Mouse (Mus musculus): ENCODE measurements around the gene Krtap4-8.
"Not testable (repeated sequence)": the region's sequence is repeated elsewhere in the genome, so short reads cannot be mapped to it uniquely, and the experiment has no call there.

The Krtap4-8 gene

DNA sequence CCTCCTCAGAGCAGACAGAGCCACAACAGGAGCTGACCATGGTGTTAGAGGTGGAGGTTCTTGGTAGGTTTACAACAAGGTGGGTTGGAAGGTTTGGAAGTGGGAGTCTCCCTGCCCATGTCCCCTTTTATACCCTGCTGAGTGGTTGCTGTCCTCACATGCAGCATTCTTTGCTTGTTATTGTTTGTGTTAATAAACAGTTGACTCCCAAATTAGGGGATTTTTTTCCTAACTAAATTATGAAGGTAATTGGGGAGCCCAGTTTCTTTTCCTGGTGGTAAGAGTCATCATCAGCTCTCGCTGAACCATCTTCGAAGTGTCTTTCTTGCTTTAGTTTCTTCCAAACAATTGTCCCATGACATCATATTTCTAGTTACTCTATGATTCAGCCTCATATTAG, at the start of gene Krtap4-8:
TSS of gene Krtap4-8 (minus strand) at position 101 of the 400 bp plus-strand sequence.
- no peak for DNase-seq

DNA sequence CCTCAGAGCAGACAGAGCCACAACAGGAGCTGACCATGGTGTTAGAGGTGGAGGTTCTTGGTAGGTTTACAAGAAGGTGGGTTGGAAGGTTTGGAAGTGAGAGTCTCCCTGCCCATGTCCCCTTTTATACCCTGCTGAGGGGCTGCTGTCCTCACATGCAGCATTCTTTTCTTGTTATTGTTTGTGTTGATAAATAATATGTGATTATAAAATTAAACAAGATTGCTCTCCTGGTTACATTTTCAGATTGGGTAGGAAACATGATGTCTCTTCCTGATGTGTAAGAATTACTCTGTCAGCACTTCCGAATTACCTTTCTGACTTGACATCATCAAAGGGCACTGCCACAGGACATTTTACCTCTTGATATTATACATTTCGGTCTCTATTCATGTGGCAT, 35.1 kb upstream of the Krtap4-8 start, which contains the start of gene Gm11564:
TSS of gene Gm11564 (minus strand) at position 101 of the 400 bp plus-strand sequence.
- DNase-seq: not testable (repeated sequence)

DNA sequence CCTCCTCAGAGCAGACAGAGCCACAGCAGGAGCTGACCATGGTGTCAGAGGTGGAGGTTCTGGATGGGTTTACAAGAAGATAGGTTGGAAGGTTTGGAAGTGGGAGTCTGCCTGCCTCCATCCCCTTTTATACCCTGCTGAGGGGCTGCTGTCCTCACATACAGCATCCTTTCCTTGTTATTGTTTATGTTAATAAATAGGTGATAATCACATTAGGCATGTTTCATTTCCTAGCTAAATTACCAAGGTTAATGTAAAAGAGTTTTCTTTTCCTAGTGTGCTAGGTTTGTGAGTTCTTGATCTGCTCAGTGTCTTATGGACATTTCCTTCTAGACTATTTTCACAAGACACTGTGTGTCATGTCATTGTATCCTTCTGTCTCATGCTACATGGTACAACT, 29.3 kb upstream of the Krtap4-8 start, which contains the start of gene Krtap4-13:
TSS of gene Krtap4-13 (minus strand) at position 101 of the 400 bp plus-strand sequence.
- not testable (repeated sequence) for DNase-seq

DNA sequence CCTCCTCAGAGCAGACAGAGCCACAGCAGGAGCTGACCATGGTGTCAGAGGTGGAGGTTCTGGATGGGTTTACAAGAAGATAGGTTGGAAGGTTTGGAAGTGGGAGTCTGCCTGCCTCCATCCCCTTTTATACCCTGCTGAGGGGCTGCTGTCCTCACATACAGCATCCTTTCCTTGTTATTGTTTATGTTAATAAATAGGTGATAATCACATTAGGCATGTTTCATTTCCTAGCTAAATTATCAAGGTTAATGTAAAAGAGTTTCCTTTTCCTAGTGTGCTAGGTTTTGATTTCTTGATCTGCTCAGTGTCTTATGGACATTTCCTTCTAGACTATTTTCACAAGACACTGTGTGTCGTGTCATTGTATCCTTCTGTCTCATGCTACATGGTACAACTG, 23.8 kb upstream of the Krtap4-8 start, which contains the start of gene Gm11554:
TSS of gene Gm11554 (minus strand) at position 101 of the 400 bp plus-strand sequence.
- DNase-seq: not testable (repeated sequence)

DNA sequence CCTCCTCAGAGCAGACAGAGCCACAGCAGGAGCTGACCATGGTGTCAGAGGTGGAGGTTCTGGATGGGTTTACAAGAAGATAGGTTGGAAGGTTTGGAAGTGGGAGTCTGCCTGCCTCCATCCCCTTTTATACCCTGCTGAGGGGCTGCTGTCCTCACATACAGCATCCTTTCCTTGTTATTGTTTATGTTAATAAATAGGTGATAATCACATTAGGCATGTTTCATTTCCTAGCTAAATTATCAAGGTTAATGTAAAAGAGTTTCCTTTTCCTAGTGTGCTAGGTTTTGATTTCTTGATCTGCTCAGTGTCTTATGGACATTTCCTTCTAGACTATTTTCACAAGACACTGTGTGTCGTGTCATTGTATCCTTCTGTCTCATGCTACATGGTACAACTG, 18.3 kb upstream of the Krtap4-8 start, which contains the start of gene Gm11569:
TSS of gene Gm11569 (minus strand) at position 101 of the 400 bp plus-strand sequence.
- DNase-seq: not testable (repeated sequence)

DNA sequence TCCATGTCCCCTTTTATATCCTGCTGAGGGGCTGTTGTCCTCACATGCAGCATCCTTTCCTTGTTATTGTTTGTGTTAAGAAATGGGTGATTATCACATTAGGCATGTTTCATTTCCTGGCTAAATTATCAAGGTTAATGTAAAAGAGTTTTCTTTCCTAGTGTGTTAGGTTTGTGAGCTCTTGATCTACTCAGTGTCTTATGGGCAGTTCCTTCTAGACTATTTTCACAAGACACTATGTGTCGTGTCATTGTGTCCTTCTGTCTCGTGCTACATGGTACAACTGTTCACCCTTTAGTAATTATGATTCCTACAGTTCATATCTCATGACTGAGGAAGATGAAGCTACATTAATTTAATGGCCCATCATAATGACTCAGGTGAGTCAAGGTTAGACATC, 12.9 kb upstream of the Krtap4-8 start, which contains the start of gene Gm11596:
TSS of gene Gm11596 (minus strand) at position 101 of the 400 bp plus-strand sequence.
- DNase-seq: no peak

DNA sequence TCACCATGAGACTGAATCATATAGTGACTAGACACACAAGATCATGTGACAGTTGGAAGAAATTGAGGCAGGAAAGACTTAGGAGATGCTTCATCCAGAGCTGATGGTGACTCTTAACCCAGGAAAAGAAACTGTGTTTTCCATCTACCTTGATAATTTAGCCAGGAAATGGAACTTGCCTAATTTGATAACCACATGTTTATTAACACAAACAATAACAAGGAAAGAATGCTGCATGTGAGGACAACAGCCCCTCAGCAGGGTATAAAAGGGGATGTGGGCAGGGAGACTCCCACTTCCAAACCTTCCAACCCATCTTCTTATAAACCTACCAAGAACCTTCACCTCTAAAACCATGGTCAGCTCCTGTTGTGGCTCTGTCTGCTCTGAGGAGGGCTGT, 4.4 kb upstream of the Krtap4-8 start, which contains the start of gene Krtap4-9:
TSS of gene Krtap4-9 (plus strand) at position 301 of the 400 bp plus-strand sequence.
- not testable (repeated sequence) for DNase-seq

DNA sequence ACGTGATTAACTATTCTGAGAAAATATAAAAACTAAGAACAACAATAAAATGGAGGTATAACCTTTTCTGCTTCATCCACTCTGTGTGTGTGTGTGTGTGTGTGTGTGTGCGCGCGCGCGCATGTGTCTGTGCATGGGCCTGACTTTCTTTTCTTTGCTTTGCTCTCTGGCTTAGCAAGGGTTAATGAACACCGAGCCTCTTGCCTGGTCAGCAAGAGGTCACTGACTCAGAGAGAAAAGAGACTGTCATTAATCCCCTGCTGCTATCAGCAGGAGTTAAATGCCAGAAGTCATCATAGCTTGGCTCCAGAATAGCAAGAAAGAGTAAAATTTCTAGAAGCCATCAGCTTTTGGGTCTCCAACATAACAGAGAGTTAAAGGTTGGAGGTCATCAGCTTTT, 2.1 kb downstream of the Krtap4-8 start:
- DNase-seq: no peak

DNA sequence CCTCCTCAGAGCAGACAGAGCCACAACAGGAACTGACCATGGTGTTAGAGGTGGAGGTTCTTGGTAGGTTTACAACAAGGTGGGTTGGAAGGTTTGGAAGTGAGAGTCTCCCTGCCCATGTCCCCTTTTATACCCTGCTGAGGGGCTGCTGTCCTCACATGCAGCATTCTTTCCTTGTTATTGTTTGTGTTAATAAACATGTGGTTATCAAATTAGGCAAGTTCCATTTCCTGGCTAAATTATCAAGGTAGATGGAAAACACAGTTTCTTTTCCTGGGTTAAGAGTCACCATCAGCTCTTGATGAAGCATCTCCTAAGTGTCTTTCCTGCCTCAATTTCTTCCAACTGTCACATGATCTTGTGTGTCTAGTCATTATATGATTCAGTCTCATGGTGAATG, 7.7 kb downstream of the Krtap4-8 start, which contains the start of gene Gm11595:
TSS of gene Gm11595 (minus strand) at position 101 of the 400 bp plus-strand sequence.
- not testable (repeated sequence) for DNase-seq

DNA sequence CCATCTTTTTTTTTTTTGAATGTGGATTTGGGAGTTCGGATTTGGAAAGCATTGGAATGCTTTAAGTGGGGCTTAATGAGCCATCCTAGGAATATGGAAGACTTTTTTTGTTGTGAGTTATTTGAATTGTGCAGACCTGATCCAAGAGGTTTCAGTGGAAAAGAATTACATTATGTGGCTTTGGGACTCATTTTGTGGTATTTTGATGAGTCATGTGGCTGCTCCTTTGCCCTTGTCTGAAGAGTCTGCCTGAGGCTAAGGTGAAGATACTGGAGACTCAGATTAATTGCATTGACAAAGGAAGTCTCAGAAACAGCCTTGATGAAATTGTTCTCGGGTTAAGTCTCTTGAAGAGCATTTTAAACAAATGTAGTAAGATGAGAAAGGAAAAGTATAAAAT, 12.1 kb downstream of the Krtap4-8 start:
- no peak for DNase-seq

DNA sequence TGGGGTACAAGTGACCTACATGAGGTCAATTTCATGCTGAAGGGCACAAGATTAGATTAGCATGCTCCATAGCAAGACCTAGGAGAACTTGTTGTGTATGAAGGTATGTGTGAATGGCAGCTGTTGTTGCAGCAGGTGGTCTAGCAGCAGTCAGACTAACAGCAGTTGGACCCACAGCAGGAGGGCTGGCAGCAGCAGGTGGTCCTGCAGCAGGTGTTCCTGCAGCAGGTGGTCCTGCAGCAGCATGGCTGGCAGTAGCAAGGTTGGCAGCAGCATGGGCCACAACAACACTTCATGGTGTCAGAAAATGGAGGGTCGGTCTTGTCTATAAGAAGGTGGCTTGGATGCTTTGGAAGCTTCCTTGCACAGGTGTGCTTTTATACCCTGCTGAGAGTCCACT, 21.6 kb downstream of the Krtap4-8 start:
- no peak for DNase-seq

DNA sequence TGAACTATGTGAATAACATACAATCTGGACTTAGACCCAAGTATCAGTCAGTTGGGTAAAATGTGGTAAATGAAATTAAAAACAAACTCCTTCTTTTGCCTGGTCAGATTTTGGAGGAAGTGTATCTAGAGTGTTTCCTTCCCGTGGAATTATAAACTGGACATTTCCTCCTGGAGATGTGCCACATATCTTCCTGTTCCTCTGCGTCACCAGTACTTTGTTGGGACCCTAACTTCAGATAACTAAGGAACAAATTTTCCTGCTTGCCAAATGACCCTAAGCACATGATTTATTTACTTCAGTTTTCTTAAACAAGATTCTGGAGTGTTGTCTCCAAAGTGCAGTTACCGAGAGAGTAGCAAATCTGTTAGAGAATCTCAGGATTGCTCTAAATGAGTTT, 36.5 kb downstream of the Krtap4-8 start:
- no peak for DNase-seq

DNA sequence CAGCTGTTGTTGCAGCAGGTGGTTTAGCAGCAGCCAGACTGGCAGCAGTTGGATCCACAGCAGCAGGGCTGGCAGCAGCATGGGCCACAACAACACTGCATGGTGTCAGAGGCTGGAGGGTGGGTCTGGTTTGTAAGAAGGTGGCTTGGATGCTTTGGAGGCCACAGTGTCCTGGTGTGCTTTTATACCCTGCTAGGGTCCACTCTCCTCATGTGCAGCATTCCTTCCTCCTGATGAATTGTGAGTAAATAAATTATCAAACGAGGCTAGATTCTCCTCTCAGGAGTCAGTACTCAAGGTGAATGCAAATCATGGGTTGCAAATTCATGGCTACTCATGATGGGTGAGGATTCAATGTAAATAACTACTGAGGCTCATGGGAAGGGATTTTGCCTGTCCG, 46.3 kb downstream of the Krtap4-8 start, which contains the start of gene Gm14180:
TSS of gene Gm14180 (minus strand) at position 101 of the 400 bp plus-strand sequence.
- no peak for DNase-seq

Measured in kidney, postnatal 4 days (tissue).